Mouse (Mus musculus): ENCODE measurements around the gene Ccdc30. TPM values are rescaled to one million over a fixed set of nuclear protein-coding genes. Genes with fewer than 3 reads are reported as not detected.

Ccdc30 gene
- polyA plus RNA-seq (2012; rRNA removed), result 182 and 206 TPM in 2 replicates

GRCm38 (mm10) chr4:119415072-119415753, at the start of gene Ccdc30:
Gene Ccdc30, minus strand, starts transcription at chr4:119415521.
- H3K27me3 ChIP-seq (ENCODE audit: control insufficient read depth, insufficient read depth, low read length), result no peaks in the 10 kb centered on the region
- peaks cover 6% of the 10 kb centered on the region for H3K4me1 ChIP-seq (ENCODE audit: control insufficient read depth, insufficient read depth, low read length)
- TF ChIP-seq CTCF (IDR thresholded peaks at IDR 0.05; ENCODE audit: control insufficient read depth, insufficient read depth, insufficient replicate concordance, low read depth, low read length), result no peak
- peak; percentile 52; the same call in 1 of the 2 replicates for TF ChIP-seq POLR2A (IDR thresholded peaks at IDR 0.05; ENCODE audit: control insufficient read depth, low read depth, low read length)
- no peak within 1 kb of the TSS for H3K27ac ChIP-seq (ENCODE audit: control insufficient read depth, insufficient read depth, low read depth, low read length)
- peak within 1 kb of the TSS; percentile 85 for H3K4me3 ChIP-seq (ENCODE audit: control insufficient read depth, low read depth, low read length)
- no peaks in the 10 kb centered on the region for H3K36me3 ChIP-seq (ENCODE audit: control insufficient read depth, insufficient read depth, low read length)

GRCm38 (mm10) chr4:119463756-119464419, 48.6 kb upstream of the Ccdc30 start:
- TF ChIP-seq POLR2A (IDR thresholded peaks at IDR 0.05; ENCODE audit: control insufficient read depth, low read depth, low read length), result no peak
- no peak for TF ChIP-seq CTCF (IDR thresholded peaks at IDR 0.05; ENCODE audit: control insufficient read depth, insufficient read depth, insufficient replicate concordance, low read depth, low read length)
- H3K27ac ChIP-seq (ENCODE audit: control insufficient read depth, insufficient read depth, low read depth, low read length), result no peak overlapping the region
- peaks cover 4% of the 10 kb centered on the region for H3K4me1 ChIP-seq (ENCODE audit: control insufficient read depth, insufficient read depth, low read length)
- no peak overlapping the region for H3K4me3 ChIP-seq (ENCODE audit: control insufficient read depth, low read depth, low read length)
- H3K36me3 ChIP-seq (ENCODE audit: control insufficient read depth, insufficient read depth, low read length), result no peaks in the 10 kb centered on the region
- H3K27me3 ChIP-seq (ENCODE audit: control insufficient read depth, insufficient read depth, low read length), result no peaks in the 10 kb centered on the region

- Histone ChIP-seq H3K4me3 (ENCODE audit: control insufficient read depth, low read depth, low read length) (no peak overlapping the region), H3K4me1 (ENCODE audit: control insufficient read depth, insufficient read depth, low read length) (peaks cover 4% of the 10 kb centered on the region), H3K36me3 (ENCODE audit: control insufficient read depth, insufficient read depth, low read length) (no peaks in the 10 kb centered on the region), H3K27me3 (ENCODE audit: control insufficient read depth, insufficient read depth, low read length) (no peaks in the 10 kb centered on the region), H3K27ac (ENCODE audit: control insufficient read depth, insufficient read depth, low read depth, low read length) (no peak overlapping the region)
- TF ChIP-seq POLR2A (IDR thresholded peaks at IDR 0.05; ENCODE audit: control insufficient read depth, low read depth, low read length), result no peak
- no peak for TF ChIP-seq CTCF (IDR thresholded peaks at IDR 0.05; ENCODE audit: control insufficient read depth, insufficient read depth, insufficient replicate concordance, low read depth, low read length)
Observed at GRCm38 (mm10) chr4:119462858-119463755, 47.8 kb upstream of the Ccdc30 start.

- Histone ChIP-seq H3K27me3 (ENCODE audit: control insufficient read depth, insufficient read depth, low read length) (no peaks in the 10 kb centered on the region), H3K36me3 (ENCODE audit: control insufficient read depth, insufficient read depth, low read length) (no peaks in the 10 kb centered on the region), H3K4me3 (ENCODE audit: control insufficient read depth, low read depth, low read length) (no peak overlapping the region), H3K4me1 (ENCODE audit: control insufficient read depth, insufficient read depth, low read length) (peaks cover 4% of the 10 kb centered on the region), H3K27ac (ENCODE audit: control insufficient read depth, insufficient read depth, low read depth, low read length) (no peak overlapping the region)
- no peak for TF ChIP-seq POLR2A (IDR thresholded peaks at IDR 0.05; ENCODE audit: control insufficient read depth, low read depth, low read length)
- TF ChIP-seq CTCF (IDR thresholded peaks at IDR 0.05; ENCODE audit: control insufficient read depth, insufficient read depth, insufficient replicate concordance, low read depth, low read length), result no peak
Observed at GRCm38 (mm10) chr4:119462457-119462856, 47.1 kb upstream of the Ccdc30 start.

GRCm38 (mm10) chr4:119460728-119461141, 45.4 kb upstream of the Ccdc30 start:
- no peak overlapping the region for H3K27ac ChIP-seq (ENCODE audit: control insufficient read depth, insufficient read depth, low read depth, low read length)
- no peaks in the 10 kb centered on the region for H3K36me3 ChIP-seq (ENCODE audit: control insufficient read depth, insufficient read depth, low read length)
- no peaks in the 10 kb centered on the region for H3K27me3 ChIP-seq (ENCODE audit: control insufficient read depth, insufficient read depth, low read length)
- H3K4me3 ChIP-seq (ENCODE audit: control insufficient read depth, low read depth, low read length), result no peak overlapping the region
- TF ChIP-seq CTCF (IDR thresholded peaks at IDR 0.05; ENCODE audit: control insufficient read depth, insufficient read depth, insufficient replicate concordance, low read depth, low read length) (no peak), POLR2A (IDR thresholded peaks at IDR 0.05; ENCODE audit: control insufficient read depth, low read depth, low read length) (no peak)
- peaks cover 4% of the 10 kb centered on the region for H3K4me1 ChIP-seq (ENCODE audit: control insufficient read depth, insufficient read depth, low read length)

GRCm38 (mm10) chr4:119460296-119460695, 45.0 kb upstream of the Ccdc30 start:
- H3K27ac ChIP-seq (ENCODE audit: control insufficient read depth, insufficient read depth, low read depth, low read length), result no peak overlapping the region
- H3K4me3 ChIP-seq (ENCODE audit: control insufficient read depth, low read depth, low read length), result no peak overlapping the region
- peaks cover 4% of the 10 kb centered on the region for H3K4me1 ChIP-seq (ENCODE audit: control insufficient read depth, insufficient read depth, low read length)
- H3K27me3 ChIP-seq (ENCODE audit: control insufficient read depth, insufficient read depth, low read length), result no peaks in the 10 kb centered on the region
- no peaks in the 10 kb centered on the region for H3K36me3 ChIP-seq (ENCODE audit: control insufficient read depth, insufficient read depth, low read length)
- TF ChIP-seq POLR2A (IDR thresholded peaks at IDR 0.05; ENCODE audit: control insufficient read depth, low read depth, low read length), result no peak
- TF ChIP-seq CTCF (IDR thresholded peaks at IDR 0.05; ENCODE audit: control insufficient read depth, insufficient read depth, insufficient replicate concordance, low read depth, low read length), result no peak

GRCm38 (mm10) chr4:119453533-119453932, 38.2 kb upstream of the Ccdc30 start:
- no peaks in the 10 kb centered on the region for H3K36me3 ChIP-seq (ENCODE audit: control insufficient read depth, insufficient read depth, low read length)
- no peaks in the 10 kb centered on the region for H3K27me3 ChIP-seq (ENCODE audit: control insufficient read depth, insufficient read depth, low read length)
- H3K4me3 ChIP-seq (ENCODE audit: control insufficient read depth, low read depth, low read length), result no peak overlapping the region
- H3K4me1 ChIP-seq (ENCODE audit: control insufficient read depth, insufficient read depth, low read length), result no peaks in the 10 kb centered on the region; the same call in 1 of the 2 replicates
- TF ChIP-seq POLR2A (IDR thresholded peaks at IDR 0.05; ENCODE audit: control insufficient read depth, low read depth, low read length) (no peak), CTCF (IDR thresholded peaks at IDR 0.05; ENCODE audit: control insufficient read depth, insufficient read depth, insufficient replicate concordance, low read depth, low read length) (no peak)
- no peak overlapping the region for H3K27ac ChIP-seq (ENCODE audit: control insufficient read depth, insufficient read depth, low read depth, low read length)
